Mouse (Mus musculus) layer of hippocampus, postnatal 25 days (tissue): ENCODE results near the gene Cyb561a3. TPM values are rescaled to one million over a fixed set of nuclear protein-coding genes. Genes with fewer than 3 reads are reported as not detected.

ENCODE experiments used
- total RNA-seq, 2 experiments: library from RNA; stranded (reverse); gene quantifications; 2 replicates each; pipeline ENCODE4 v1.2.3; 2021

Cyb561a3 gene
- total RNA-seq, 2 experiments from 2014 or later = 10.9 to 13.1 TPM

Other genes with a start within 250 kb of the Cyb561a3 start
- 100 to 1,000 TPM; 258 to 328 TPM for gene Syt7, start 188.1 kb upstream of the Cyb561a3 start, total RNA-seq
- 10 to 100 TPM; 76.2 to 78.9 TPM for gene Lrrc10b, start 119.7 kb upstream of the Cyb561a3 start, total RNA-seq
- gene Ppp1r32, start 94.2 kb upstream of the Cyb561a3 start, total RNA-seq = 1 to 10 TPM; 1.7 to 3.4 TPM
- gene Cpsf7, start 51.9 kb upstream of the Cyb561a3 start, total RNA-seq = 10 to 100 TPM; 65.9 to 72.2 TPM
- gene Sdhaf2, start 51.0 kb upstream of the Cyb561a3 start, total RNA-seq = 10 to 100 TPM; 52.4 to 60.0 TPM
- gene Tmem216, start 20.9 kb upstream of the Cyb561a3 start, total RNA-seq = 10 to 100 TPM; 11.1 to 11.2 TPM
- 10 to 100 TPM; 12.6 to 13.9 TPM for gene Tmem138, start 190 bp downstream of the Cyb561a3 start, total RNA-seq
- gene Ddb1, start 28.2 kb downstream of the Cyb561a3 start, total RNA-seq = 100 to 1,000 TPM; 196 to 211 TPM
- 10 to 100 TPM; 18.5 to 21.8 TPM for gene Tkfc, start 28.5 kb downstream of the Cyb561a3 start, total RNA-seq
- gene Vwce, start 57.0 kb downstream of the Cyb561a3 start, total RNA-seq = under 1 TPM; 0.14 to 0.22 TPM
- gene Pga5, start 100.9 kb downstream of the Cyb561a3 start, total RNA-seq = not detected
- gene Vps37c, start 111.6 kb downstream of the Cyb561a3 start, total RNA-seq = 10 to 100 TPM; 24.8 to 28.0 TPM
- gene Cd5, start 161.8 kb downstream of the Cyb561a3 start, total RNA-seq = under 1 TPM in 1 of 2 experiments, not detected in 1; 0.16 TPM